Mouse (Mus musculus) megakaryocyte, embryonic 14.5 days (primary cell): ENCODE data around the gene C1ra. TPM values are rescaled to one million over a fixed set of nuclear protein-coding genes. Genes with fewer than 3 reads are reported as not detected.
A peak's percentile ranks its signal among the peaks of the same experiment; 100 is the strongest.

Experiments
- H3K27me3 ChIP-seq: replicated peaks from 2 replicates; pipeline ENCODE3; 2012; ENCODE audit warnings: inconsistent platforms
- H3K36me3 ChIP-seq: replicated peaks from 2 replicates; pipeline ENCODE3; 2012; ENCODE audit warnings: low read length, inconsistent platforms, mixed read lengths
- H3K4me1 ChIP-seq: 2 replicates; pipeline ENCODE4 v1.6.1; 2012; ENCODE audit warnings: inconsistent platforms
- H3K4me3 ChIP-seq: replicated peaks from 2 replicates; pipeline ENCODE3; 2012; ENCODE audit warnings: moderate library complexity, mild to moderate bottlenecking, inconsistent platforms
- H3K9me3 ChIP-seq: 2 replicates; pipeline ENCODE4 v1.6.1; 2012; ENCODE audit warnings: inconsistent platforms
- FLI1 ChIP-seq: IDR thresholded peaks from 2 replicates; pipeline ENCODE4 v1.6.1; 2012; ENCODE audit warnings: low read length, inconsistent platforms, mixed read lengths
- GATA1 ChIP-seq: IDR thresholded peaks from 3 replicates; pipeline ENCODE4 v1.6.1; 2012; ENCODE audit warnings: mixed read lengths, low read length, inconsistent platforms, borderline replicate concordance
- polyA plus RNA-seq: library from polyadenylated mRNA; stranded (reverse); fragments of >175 nt; gene quantifications from 2 replicates; pipeline ENCODE4 v1.2.3, GENCODE M21; 2012; ENCODE audit warnings: low replicate concordance; ENCODE audit not compliant: insufficient read depth

The C1ra gene
- polyA plus RNA-seq, 1 experiment = 0.54 TPM

DNA sequence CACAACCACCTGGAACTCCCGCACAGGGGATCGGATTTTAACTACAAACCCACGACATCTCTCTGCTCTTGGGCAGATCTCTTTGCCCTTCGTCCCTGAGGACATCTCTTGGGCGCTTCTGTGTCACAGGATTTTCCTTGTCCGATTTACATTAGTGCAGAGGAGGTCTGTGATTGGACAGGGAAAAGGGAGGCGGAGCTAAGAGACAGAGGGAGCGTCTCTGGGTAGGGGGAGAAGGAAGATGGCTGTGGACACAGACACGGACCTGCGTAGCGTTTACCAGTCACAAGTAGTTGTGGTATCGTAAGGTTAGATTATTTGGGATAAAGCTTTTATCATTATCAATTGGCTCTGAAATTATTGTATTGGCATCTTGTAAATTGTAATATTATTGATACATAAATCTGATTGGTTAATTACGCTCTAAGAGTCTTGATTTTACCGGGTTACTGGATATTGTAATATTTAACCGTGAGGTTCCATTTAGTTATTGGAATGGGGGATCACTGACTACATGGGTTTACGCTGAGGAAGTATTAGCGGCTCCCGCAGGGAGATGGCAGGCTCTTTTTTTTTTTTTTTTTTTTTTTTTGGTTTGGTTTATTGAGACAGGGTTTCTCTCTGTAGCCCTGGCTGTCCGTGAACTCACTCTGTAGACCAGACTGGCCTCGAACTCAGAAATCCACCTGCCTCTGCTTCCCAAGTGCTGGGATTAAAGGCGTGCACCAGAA is 26.6 kb upstream of the C1ra start:
- Histone ChIP-seq H3K36me3 (no peaks in the 10 kb centered on the region), H3K27me3 (peaks cover 7% of the 10 kb centered on the region), H3K9me3 (no peaks in the 10 kb centered on the region), H3K4me1 (peaks cover 20% of the 10 kb centered on the region), H3K4me3 (no peak overlapping the region)
- TF ChIP-seq GATA1 (no peak), FLI1 (no peak)

DNA sequence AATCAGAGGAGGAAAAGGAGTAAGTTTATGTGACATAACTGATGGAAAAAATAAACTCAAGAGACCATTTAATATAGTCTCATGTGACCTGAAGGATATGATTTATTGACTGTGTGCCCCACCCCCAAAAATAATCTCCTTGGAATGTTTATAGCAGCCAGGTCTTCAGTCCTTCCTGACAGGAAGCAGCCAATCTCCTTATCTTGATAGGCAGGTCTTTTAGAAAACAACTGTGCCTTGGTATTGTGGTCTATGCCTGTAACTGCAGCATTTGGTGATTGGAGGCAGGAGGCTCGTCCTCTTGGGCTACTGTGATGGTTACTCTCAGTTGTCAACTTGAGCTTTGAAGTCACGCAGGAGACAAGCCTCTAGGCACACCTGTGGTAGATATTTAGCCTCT is 24.7 kb upstream of the C1ra start:
- H3K27me3 ChIP-seq = peaks cover 9% of the 10 kb centered on the region
- peaks cover 23% of the 10 kb centered on the region for H3K4me1 ChIP-seq
- TF ChIP-seq GATA1 = no peak
- no peak for TF ChIP-seq FLI1
- no peaks in the 10 kb centered on the region for H3K9me3 ChIP-seq
- no peak overlapping the region for H3K4me3 ChIP-seq
- no peaks in the 10 kb centered on the region for H3K36me3 ChIP-seq

DNA sequence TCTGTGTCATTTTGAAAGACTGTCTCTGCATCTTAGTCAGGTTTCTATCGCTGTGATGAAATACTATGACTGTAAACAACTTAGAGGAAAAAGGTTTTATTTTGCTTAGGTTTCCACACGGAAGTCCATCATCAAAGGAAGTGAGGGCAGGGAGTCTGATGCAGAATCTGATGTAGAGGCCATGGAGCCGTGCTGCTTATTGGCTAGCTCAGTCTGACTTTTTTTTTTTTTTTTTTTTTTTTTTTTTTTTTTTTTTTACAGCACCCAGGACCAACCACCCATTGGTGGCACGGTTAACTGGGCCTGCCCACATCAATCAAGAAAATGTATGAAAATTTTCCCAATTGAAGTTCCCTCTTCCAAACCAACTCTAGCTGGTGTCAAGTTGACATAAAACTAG is 23.3 kb upstream of the C1ra start:
- Histone ChIP-seq H3K27me3 (peaks cover 2% of the 10 kb centered on the region), H3K4me3 (no peak overlapping the region), H3K36me3 (no peaks in the 10 kb centered on the region), H3K9me3 (no peaks in the 10 kb centered on the region), H3K4me1 (peaks cover 37% of the 10 kb centered on the region)
- TF ChIP-seq FLI1 (no peak), GATA1 (no peak)

DNA sequence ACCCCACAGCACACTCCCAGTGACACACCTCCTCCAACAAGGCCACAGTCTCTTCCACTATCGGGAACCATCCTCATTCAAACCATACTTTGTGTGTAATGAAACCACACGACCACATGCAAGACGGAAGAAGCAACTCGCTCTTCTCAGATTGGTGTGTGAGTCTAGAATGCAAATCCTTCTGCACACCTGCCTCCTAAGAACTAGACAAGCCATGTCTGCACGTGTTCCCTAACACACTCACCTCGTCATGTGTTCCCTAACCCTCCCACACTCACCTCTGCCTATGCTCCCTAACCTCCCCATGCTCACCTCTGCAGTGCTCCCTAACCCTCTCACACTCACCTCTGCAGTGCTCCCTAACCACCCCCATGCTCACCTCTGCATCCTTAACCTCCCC is 20.8 kb upstream of the C1ra start:
- H3K4me3 ChIP-seq = no peak overlapping the region
- no peak for TF ChIP-seq FLI1
- H3K36me3 ChIP-seq = no peaks in the 10 kb centered on the region
- peaks cover 38% of the 10 kb centered on the region for H3K4me1 ChIP-seq
- H3K9me3 ChIP-seq = no peaks in the 10 kb centered on the region
- H3K27me3 ChIP-seq = peaks cover 2% of the 10 kb centered on the region

DNA sequence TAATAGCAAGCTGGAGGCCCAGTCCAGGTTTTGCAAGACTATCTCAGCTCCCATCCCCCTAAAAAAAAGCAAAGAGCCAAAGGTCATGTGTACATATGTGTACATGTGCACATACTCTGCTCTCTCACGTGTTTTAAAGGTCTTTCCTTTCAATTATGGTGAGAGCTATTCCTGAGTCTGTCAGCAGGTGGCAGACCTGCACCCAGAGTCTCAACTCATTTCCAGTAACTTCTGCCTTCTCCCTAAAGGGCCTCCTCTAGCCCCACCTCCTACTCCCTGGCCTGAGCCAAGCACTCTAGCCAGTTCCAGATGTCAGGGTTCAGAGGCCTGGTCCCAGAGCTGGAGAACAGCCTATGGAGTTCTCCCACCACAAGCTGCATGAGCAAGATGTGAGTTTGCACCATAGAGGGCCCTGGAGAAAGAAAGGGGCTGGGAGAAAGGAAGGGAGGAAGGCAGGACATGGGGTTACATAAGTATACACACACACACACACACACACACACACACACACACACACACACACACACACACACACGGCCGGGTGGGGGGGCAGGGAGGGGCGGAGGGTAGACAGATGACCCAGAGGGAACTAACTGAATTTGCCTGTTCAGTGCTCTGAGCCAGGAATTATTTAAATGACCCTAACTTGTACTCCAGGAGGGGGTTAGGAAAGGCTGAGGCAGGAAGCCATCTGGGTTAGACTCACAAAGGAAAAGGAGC is 19.2 kb upstream of the C1ra start, which contains the start of gene C1rl:
C1rl (plus strand) TSS at position 272 of the 720 bp plus-strand sequence.
- Histone ChIP-seq H3K4me3 (peak within 1 kb of the TSS; percentile 84), H3K4me1 (peaks cover 40% of the 10 kb centered on the region), H3K36me3 (no peaks in the 10 kb centered on the region), H3K9me3 (no peaks in the 10 kb centered on the region), H3K27me3 (peaks cover 2% of the 10 kb centered on the region)
- TF ChIP-seq FLI1 = no peak
- no peak for TF ChIP-seq GATA1

- TF ChIP-seq GATA1 = no peak
- no peak for TF ChIP-seq FLI1
- no peak overlapping the region for H3K4me3 ChIP-seq
Observed at GRCm38 (mm10) chr6:124493886-124494285, 18.3 kb upstream of the C1ra start.

GRCm38 (mm10) chr6:124496054-124496453 is 16.2 kb upstream of the C1ra start:
- no peak overlapping the region for H3K4me3 ChIP-seq
- no peaks in the 10 kb centered on the region for H3K9me3 ChIP-seq
- H3K27me3 ChIP-seq = peaks cover 2% of the 10 kb centered on the region
- TF ChIP-seq GATA1 (no peak), FLI1 (no peak)
- peaks cover 32% of the 10 kb centered on the region for H3K4me1 ChIP-seq
- H3K36me3 ChIP-seq = no peaks in the 10 kb centered on the region

More at GRCm38 (mm10) chr6:124493886-124494285, 18.3 kb upstream of the C1ra start:
- Histone ChIP-seq H3K27me3 (peaks cover 2% of the 10 kb centered on the region), H3K4me1 (peaks cover 38% of the 10 kb centered on the region), H3K36me3 (no peaks in the 10 kb centered on the region), H3K9me3 (no peaks in the 10 kb centered on the region)

DNA sequence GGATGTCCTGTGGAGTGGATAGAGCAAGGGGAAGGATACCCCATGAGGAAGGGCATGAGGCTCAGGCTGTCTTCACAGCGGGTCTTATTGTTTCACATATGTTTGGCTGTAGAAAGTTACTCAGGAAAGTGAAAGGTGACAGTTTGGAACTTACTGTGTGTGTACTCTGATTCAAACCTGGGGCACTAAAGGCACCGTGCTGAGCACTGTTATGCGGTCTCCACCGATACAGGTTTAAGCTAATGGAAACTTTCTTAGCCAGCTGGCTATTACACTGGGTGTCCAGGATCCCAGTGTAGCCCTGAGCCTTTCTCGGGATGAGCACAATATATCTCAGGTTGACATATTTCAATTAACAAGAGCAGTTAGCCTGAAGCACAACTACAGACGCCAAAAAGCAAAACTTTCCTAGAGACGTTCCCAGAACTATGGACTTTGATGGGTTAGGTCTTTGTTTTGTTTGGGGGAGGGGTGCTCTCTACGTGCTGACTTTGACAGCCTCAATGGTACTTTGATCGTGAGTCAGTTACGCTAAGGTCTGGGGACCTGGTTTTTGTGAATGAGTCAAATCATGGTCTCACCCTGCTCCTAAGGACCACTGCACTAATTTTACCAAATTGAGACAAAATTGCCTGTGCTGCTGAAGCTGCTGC is 12.2 kb upstream of the C1ra start:
- peaks cover 10% of the 10 kb centered on the region for H3K4me1 ChIP-seq
- no peaks in the 10 kb centered on the region for H3K36me3 ChIP-seq
- H3K9me3 ChIP-seq = no peaks in the 10 kb centered on the region
- TF ChIP-seq FLI1 (no peak), GATA1 (no peak)
- H3K4me3 ChIP-seq = no peak overlapping the region
- H3K27me3 ChIP-seq = no peaks in the 10 kb centered on the region

- no peak for TF ChIP-seq GATA1
- no peak for TF ChIP-seq FLI1
- H3K36me3 ChIP-seq = no peaks in the 10 kb centered on the region
Observed at GRCm38 (mm10) chr6:124501473-124501872, 10.7 kb upstream of the C1ra start.

DNA sequence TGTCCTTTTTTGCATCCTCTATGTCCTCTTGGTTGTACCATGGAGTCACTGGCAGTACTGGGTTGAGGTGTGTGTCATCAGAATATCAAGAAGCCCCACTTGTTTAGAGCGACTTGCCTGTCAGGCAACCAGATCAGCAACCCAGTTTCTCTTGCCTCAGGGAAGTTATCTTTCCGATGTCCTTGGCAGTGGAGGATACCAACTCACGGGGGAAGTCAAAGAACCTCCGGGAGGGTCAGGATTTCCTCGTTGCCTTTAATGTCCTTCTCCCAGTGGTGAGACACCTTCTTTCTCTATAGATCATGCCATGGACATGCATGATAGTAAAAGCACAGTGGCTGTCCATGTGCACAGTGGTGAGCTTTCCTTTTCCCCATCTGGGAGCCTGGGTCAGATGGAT is 10.2 kb upstream of the C1ra start:
- H3K4me1 ChIP-seq = peaks cover 12% of the 10 kb centered on the region
- H3K9me3 ChIP-seq = no peaks in the 10 kb centered on the region
- H3K36me3 ChIP-seq = no peaks in the 10 kb centered on the region
- no peak overlapping the region for H3K4me3 ChIP-seq
- H3K27me3 ChIP-seq = no peaks in the 10 kb centered on the region
- TF ChIP-seq FLI1 = no peak
- TF ChIP-seq GATA1 = no peak

More at GRCm38 (mm10) chr6:124501473-124501872, 10.7 kb upstream of the C1ra start:
- Histone ChIP-seq H3K4me1 (peaks cover 12% of the 10 kb centered on the region), H3K9me3 (no peaks in the 10 kb centered on the region), H3K27me3 (no peaks in the 10 kb centered on the region), H3K4me3 (no peak overlapping the region)
